Mouse (Mus musculus): ENCODE measurements around the gene Ndufaf5. TPM values are rescaled to one million over a fixed set of nuclear protein-coding genes. Genes with fewer than 3 reads are reported as not detected.
A peak's percentile ranks its signal among the peaks of the same experiment; 100 is the strongest.
"Not testable (repeated sequence)": the region's sequence is repeated elsewhere in the genome, so short reads cannot be mapped to it uniquely, and the experiment has no call there.

Ndufaf5 gene
- polyA plus RNA-seq, 2 experiments, result 18.9 to 26.5 TPM

DNA sequence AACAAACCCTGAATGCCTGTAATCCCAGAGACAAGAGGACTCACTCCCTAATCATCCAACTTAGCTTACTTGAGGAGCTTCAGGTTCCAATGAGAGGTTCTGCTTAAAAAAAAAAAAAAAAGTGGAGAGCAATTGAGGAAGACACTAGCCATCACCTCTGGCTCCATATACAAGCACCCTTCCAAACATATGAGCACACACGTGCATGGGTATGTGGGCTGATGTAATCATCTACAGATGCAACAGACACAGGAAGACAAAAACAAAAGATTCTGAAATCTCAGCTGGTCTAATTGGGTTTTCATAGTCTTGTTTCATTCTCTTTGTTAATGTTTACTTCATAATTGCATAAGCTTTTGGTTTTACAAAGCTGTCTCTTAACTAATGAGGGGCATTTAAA is 1.4 kb upstream of the Ndufaf5 start:
- Histone ChIP-seq H3K27ac (replicated peaks; ENCODE audit: low read depth, low read length) (no peak overlapping the region), H3K4me3 (replicated peaks; ENCODE audit: low read length) (peak overlapping the region; percentile 90; the same call in 1 of the 2 replicates), H3K9ac (ENCODE audit: low read depth, low read length, severe bottlenecking) (no peak overlapping the region), H3K27me3 (ENCODE audit: control insufficient read depth, insufficient read depth, low read length) (no peaks in the 10 kb centered on the region), H3K36me3 (ENCODE audit: control insufficient read depth, insufficient read depth, low read length) (peaks cover 20% of the 10 kb centered on the region), H3K9me3 (ENCODE audit: control insufficient read depth, low read length) (no peaks in the 10 kb centered on the region), H3K4me1 (ENCODE audit: control insufficient read depth, insufficient read depth, low read length) (peaks cover 8% of the 10 kb centered on the region; the same call in 1 of the 2 replicates), H3K4me2 (replicated peaks; ENCODE audit: low read depth, low read length, severe bottlenecking) (no peak overlapping the region)
- TF ChIP-seq POLR2A (IDR thresholded peaks at IDR 0.05; ENCODE audit: borderline replicate concordance, extremely low read depth, insufficient read depth, insufficient read length), result no peak
- 80% methylated on average over 1 of the region's 1 CpGs for WGBS
- ATAC-seq (ENCODE audit: low FRiP score, low read depth) (no peak), DNase-seq (ENCODE audit: low spot score) (no peak)

DNA sequence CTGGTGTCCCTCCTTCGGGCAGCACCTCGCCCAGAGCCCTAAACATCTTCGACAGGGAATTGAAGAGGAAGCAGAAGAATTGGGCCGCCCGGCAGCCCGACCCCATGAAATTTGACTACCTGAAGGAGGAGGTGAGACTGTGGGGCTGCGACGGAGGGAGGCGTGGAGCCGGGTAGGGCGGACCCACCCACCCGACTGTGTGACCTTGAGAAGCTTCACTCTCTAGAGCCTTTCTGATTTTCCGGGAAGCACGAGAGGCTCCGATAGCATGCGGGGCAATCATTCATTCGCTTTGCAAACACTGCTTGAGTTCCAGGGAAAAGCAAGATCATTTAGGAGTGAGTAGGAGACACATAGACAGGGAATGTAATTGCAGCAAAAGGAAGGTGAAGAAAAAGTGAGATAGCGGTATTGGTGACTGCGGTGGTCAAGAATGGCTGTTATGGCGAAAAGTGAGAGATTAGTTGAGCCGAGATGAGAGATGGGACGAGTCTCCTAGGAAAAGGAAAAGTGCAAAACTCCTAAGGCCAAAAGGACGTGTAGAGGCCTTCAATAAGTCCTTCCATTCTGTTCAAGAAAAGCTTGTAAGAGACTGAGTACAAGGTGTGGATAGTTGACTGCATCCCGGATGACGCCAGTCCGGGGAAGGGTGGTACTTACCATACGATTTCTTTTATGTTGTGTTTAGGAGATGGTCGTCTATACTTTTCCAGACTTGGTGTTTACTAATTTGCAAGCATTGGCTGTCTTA is 529 bp downstream of the Ndufaf5 start:
- peaks cover 10% of the 10 kb centered on the region for H3K36me3 ChIP-seq (ENCODE audit: control insufficient read depth, insufficient read depth, low read length)
- WGBS, result 7% methylated on average over 28 of the region's 28 CpGs

DNA sequence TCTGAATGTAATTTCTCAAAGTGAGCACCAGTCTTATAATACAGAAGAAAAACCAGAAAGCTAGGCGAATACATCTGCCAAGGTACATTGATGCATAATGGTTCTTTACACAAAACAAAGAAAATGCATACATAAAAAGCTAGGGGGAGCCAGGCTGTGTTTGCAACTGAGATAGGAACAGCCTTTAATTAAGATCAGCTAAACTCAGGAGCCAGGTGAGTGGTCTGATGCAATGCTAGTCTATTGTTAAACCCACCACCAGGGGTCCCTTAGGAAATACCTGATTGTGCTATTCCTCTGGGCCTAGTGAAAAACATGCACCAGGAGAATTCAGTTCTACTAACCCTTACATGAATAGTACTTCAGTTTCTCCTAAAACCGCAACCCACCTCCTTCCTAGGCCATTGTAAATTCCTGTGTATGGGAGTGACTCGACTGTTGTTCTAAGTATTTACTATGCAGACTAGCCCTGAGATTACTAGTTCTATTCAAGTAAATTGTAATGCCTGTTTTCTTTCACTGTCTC is 15.3 kb downstream of the Ndufaf5 start:
- not testable (repeated sequence) for H3K9ac ChIP-seq (ENCODE audit: low read depth, low read length, severe bottlenecking); H3K9me3 ChIP-seq (ENCODE audit: control insufficient read depth, low read length); DNase-seq (ENCODE audit: low spot score); H3K4me2 ChIP-seq (replicated peaks; ENCODE audit: low read depth, low read length, severe bottlenecking); H3K4me3 ChIP-seq (replicated peaks; ENCODE audit: low read length); H3K27me3 ChIP-seq (ENCODE audit: control insufficient read depth, insufficient read depth, low read length); H3K27ac ChIP-seq (replicated peaks; ENCODE audit: low read depth, low read length); H3K4me1 ChIP-seq (ENCODE audit: control insufficient read depth, insufficient read depth, low read length); ATAC-seq (ENCODE audit: low FRiP score, low read depth)
- 87% methylated on average over 3 of the region's 3 CpGs for WGBS
- peaks cover 49% of the 10 kb centered on the region for H3K36me3 ChIP-seq (ENCODE audit: control insufficient read depth, insufficient read depth, low read length)

More for the DNA sequence above, 529 bp downstream of the Ndufaf5 start:
- ATAC-seq (ENCODE audit: low FRiP score, low read depth), result peak; percentile 90
- no peaks in the 10 kb centered on the region for H3K9me3 ChIP-seq (ENCODE audit: control insufficient read depth, low read length)
- peak overlapping the region; percentile 72 for H3K27ac ChIP-seq (replicated peaks; ENCODE audit: low read depth, low read length)
- H3K4me3 ChIP-seq (replicated peaks; ENCODE audit: low read length), result peak overlapping the region; percentile 90
- DNase-seq (ENCODE audit: low spot score), result peak; percentile 39
- H3K9ac ChIP-seq (ENCODE audit: low read depth, low read length, severe bottlenecking), result peak overlapping the region; percentile 84
- no peak for TF ChIP-seq POLR2A (IDR thresholded peaks at IDR 0.05; ENCODE audit: borderline replicate concordance, extremely low read depth, insufficient read depth, insufficient read length)
- H3K27me3 ChIP-seq (ENCODE audit: control insufficient read depth, insufficient read depth, low read length), result no peaks in the 10 kb centered on the region
- H3K4me1 ChIP-seq (ENCODE audit: control insufficient read depth, insufficient read depth, low read length), result peaks cover 8% of the 10 kb centered on the region; the same call in 1 of the 2 replicates
- H3K4me2 ChIP-seq (replicated peaks; ENCODE audit: low read depth, low read length, severe bottlenecking), result peak overlapping the region; percentile 55

DNA sequence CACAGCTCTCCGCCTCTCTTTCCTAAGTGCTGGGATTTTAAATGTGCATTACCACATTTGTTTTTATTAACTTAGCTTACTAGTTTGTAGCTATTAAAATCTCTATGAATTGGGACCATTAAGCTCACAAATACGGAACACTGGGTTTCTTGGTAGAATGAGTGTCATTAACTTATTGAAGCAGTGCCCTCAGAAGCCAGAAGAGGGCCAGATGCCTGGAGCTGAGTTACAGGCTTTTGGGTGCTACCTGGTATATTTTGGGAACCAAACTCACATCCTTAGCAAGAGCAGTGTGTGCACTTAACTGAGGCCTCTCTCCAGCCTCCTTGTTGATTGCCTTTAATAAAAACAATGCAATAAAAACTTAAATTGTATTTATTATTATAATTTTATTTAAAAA is 30.3 kb downstream of the Ndufaf5 start:
- Histone ChIP-seq H3K4me1 (ENCODE audit: control insufficient read depth, insufficient read depth, low read length) (no peaks in the 10 kb centered on the region), H3K27me3 (ENCODE audit: control insufficient read depth, insufficient read depth, low read length) (no peaks in the 10 kb centered on the region), H3K36me3 (ENCODE audit: control insufficient read depth, insufficient read depth, low read length) (peaks cover 49% of the 10 kb centered on the region), H3K9me3 (ENCODE audit: control insufficient read depth, low read length) (no peaks in the 10 kb centered on the region), H3K4me2 (replicated peaks; ENCODE audit: low read depth, low read length, severe bottlenecking) (no peak overlapping the region), H3K9ac (ENCODE audit: low read depth, low read length, severe bottlenecking) (no peak overlapping the region), H3K4me3 (replicated peaks; ENCODE audit: low read length) (no peak overlapping the region), H3K27ac (replicated peaks; ENCODE audit: low read depth, low read length) (no peak overlapping the region)
- DNase-seq (ENCODE audit: low spot score) (no peak), ATAC-seq (ENCODE audit: low FRiP score, low read depth) (no peak)
- no peak for TF ChIP-seq POLR2A (IDR thresholded peaks at IDR 0.05; ENCODE audit: borderline replicate concordance, extremely low read depth, insufficient read depth, insufficient read length)
- 66% methylated on average over 2 of the region's 2 CpGs for WGBS

DNA sequence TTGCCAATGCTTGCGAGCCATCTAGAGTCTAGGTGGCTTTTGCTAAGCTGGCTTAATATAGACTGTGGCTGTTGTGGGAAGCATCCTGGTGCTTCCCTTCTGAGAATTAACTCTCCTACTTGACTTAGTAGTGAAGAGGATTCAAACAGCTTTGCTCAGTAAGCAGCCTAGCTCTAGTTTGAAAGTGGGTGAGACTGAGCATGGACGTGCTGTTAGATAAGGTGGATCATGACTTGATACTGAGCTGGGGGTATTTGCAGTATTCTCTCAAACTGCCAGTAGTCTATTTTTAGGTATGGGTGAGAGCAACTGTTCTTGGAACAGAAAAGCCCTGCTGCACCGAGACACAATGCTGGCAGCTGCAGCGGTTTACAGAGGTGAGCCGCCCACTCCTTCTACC is 32.1 kb downstream of the Ndufaf5 start:
- Histone ChIP-seq H3K27ac (replicated peaks; ENCODE audit: low read depth, low read length) (no peak overlapping the region), H3K4me3 (replicated peaks; ENCODE audit: low read length) (no peak overlapping the region), H3K36me3 (ENCODE audit: control insufficient read depth, insufficient read depth, low read length) (peaks cover 49% of the 10 kb centered on the region), H3K4me2 (replicated peaks; ENCODE audit: low read depth, low read length, severe bottlenecking) (no peak overlapping the region), H3K27me3 (ENCODE audit: control insufficient read depth, insufficient read depth, low read length) (no peaks in the 10 kb centered on the region), H3K9ac (ENCODE audit: low read depth, low read length, severe bottlenecking) (no peak overlapping the region), H3K4me1 (ENCODE audit: control insufficient read depth, insufficient read depth, low read length) (no peaks in the 10 kb centered on the region), H3K9me3 (ENCODE audit: control insufficient read depth, low read length) (no peaks in the 10 kb centered on the region)
- no peak for TF ChIP-seq POLR2A (IDR thresholded peaks at IDR 0.05; ENCODE audit: borderline replicate concordance, extremely low read depth, insufficient read depth, insufficient read length)
- WGBS, result 93% methylated on average over 5 of the region's 5 CpGs
- DNase-seq (ENCODE audit: low spot score) (no peak), ATAC-seq (ENCODE audit: low FRiP score, low read depth) (no peak)
